Mouse (Mus musculus): ENCODE results near the gene Atf4. TPM values are rescaled to one million over a fixed set of nuclear protein-coding genes. Genes with fewer than 3 reads are reported as not detected.

The Atf4 gene
- total and polyA plus RNA-seq, 3 experiments = 51.4 to 146 (median 81.2) TPM

DNA sequence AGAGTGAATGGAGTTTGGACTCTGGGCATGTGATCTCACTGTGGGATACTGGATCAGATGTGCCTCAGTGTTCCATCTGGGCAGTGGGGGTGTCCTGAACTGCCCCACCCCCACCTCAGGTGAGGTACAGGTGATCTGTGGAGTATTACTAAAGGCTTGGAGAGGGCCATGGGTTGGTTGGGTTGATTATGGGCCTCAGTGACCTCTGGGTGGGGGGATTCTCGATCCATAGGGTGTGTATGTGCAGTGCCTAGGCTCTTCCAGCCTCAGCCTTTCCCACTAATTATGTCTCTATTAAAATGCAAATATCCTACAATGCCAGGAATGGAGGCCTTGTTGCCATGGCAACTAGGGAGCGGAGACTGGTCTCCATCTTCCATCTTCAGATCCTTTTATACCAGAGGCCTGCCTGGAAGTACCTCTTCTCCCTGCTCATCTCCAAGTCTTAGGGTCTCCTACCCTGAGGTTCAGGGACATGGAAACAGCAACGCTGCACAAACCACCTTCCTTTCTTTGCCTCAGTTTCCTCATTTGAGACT is 16.9 kb downstream of the Atf4 start:
- Histone ChIP-seq H3K27me3 (ENCODE audit: insufficient read depth, low read length) (peaks cover 4% of the 10 kb centered on the region), H3K4me1 (ENCODE audit: insufficient read depth, low read depth, low read length) (no peaks in the 10 kb centered on the region), H3K9me3 (replicated peaks) (peaks cover 14% of the 10 kb centered on the region), H3K36me3 (replicated peaks) (no peaks in the 10 kb centered on the region), H3K4me3 (ENCODE audit: low read depth, low read length) (no peak overlapping the region)
- DNase-seq (ENCODE audit: low spot score) (no peak), ATAC-seq (ENCODE audit: extremely low read depth, insufficient number of reproducible peaks, low FRiP score, poor library complexity, severe bottlenecking) (no peak)
- TF ChIP-seq CTCF (IDR thresholded peaks at IDR 0.05; ENCODE audit: low read depth, low read length) = no peak

DNA sequence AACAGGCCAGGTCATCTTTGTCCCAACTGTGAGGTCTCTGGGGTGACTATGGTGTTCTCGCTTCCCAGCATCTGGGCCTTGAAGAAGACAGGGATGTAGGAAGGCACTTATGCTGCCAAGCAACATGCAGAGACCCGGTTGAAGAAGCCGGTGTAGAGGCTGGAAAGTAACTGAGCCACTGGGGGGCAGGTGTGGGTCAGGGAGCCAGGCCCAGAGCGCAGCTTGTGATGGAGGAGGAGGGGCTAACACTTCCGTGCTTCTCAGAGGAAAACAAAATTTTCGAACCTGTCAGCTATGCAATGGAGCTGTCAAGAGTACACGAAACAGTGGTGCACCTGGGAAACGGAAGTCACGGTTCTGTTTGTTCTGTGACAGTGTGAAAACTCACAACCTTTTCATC is 22.1 kb downstream of the Atf4 start:
- H3K27me3 ChIP-seq (ENCODE audit: insufficient read depth, low read length) = peaks cover 11% of the 10 kb centered on the region
- H3K36me3 ChIP-seq (replicated peaks) = no peaks in the 10 kb centered on the region
- DNase-seq (ENCODE audit: low spot score) (no peak), ATAC-seq (ENCODE audit: extremely low read depth, insufficient number of reproducible peaks, low FRiP score, poor library complexity, severe bottlenecking) (no peak)
- no peaks in the 10 kb centered on the region for H3K4me1 ChIP-seq (ENCODE audit: insufficient read depth, low read depth, low read length)
- H3K4me3 ChIP-seq (ENCODE audit: low read depth, low read length) = no peak overlapping the region
- H3K9me3 ChIP-seq (replicated peaks) = no peaks in the 10 kb centered on the region
- TF ChIP-seq TAL1 (conservative IDR thresholded peaks at IDR 0.05; ENCODE audit: low read depth, low read length) (no peak), GATA2 (IDR thresholded peaks at IDR 0.05; ENCODE audit: borderline replicate concordance, low read depth, low read length) (no peak), POLR2AphosphoS5 (IDR thresholded peaks at IDR 0.05; ENCODE audit: insufficient replicate concordance, low read depth, low read length) (no peak), CTCF (IDR thresholded peaks at IDR 0.05; ENCODE audit: low read depth, low read length) (no peak), GATA1 (IDR thresholded peaks at IDR 0.05; ENCODE audit: borderline replicate concordance, low read length) (no peak)

DNA sequence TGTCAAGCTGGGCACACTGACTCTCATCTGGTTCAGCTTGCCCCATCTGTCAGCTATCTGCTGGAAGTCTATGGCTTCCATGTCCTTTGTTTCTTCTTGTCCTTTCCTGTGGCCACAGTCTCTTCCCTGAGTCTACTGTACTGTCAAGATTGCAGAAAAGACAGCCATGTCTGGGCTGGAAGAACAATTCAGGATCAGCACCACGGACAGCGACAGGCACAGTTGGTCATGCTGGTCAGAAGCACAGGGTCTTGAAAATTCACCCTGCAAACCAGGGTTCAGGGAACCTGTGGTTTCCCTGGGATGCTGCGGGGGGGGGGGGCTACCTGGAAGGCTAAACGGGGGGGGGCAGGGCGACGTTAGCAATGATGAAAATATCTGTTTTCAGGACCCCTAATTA is 22.6 kb downstream of the Atf4 start:
- no peak overlapping the region for H3K4me3 ChIP-seq (ENCODE audit: low read depth, low read length)
- no peaks in the 10 kb centered on the region for H3K9me3 ChIP-seq (replicated peaks)
- no peaks in the 10 kb centered on the region for H3K36me3 ChIP-seq (replicated peaks)
- peaks cover 14% of the 10 kb centered on the region; the same call in 1 of the 2 replicates for H3K27me3 ChIP-seq (ENCODE audit: insufficient read depth, low read length)
- no peaks in the 10 kb centered on the region for H3K4me1 ChIP-seq (ENCODE audit: insufficient read depth, low read depth, low read length)
- no peak for ATAC-seq (ENCODE audit: extremely low read depth, insufficient number of reproducible peaks, low FRiP score, poor library complexity, severe bottlenecking)
- TF ChIP-seq GATA2 (IDR thresholded peaks at IDR 0.05; ENCODE audit: borderline replicate concordance, low read depth, low read length) (no peak), TAL1 (conservative IDR thresholded peaks at IDR 0.05; ENCODE audit: low read depth, low read length) (no peak), POLR2AphosphoS5 (IDR thresholded peaks at IDR 0.05; ENCODE audit: insufficient replicate concordance, low read depth, low read length) (no peak), CTCF (IDR thresholded peaks at IDR 0.05; ENCODE audit: low read depth, low read length) (no peak), GATA1 (IDR thresholded peaks at IDR 0.05; ENCODE audit: borderline replicate concordance, low read length) (no peak)
- peak; percentile 47 for DNase-seq (ENCODE audit: low spot score)

DNA sequence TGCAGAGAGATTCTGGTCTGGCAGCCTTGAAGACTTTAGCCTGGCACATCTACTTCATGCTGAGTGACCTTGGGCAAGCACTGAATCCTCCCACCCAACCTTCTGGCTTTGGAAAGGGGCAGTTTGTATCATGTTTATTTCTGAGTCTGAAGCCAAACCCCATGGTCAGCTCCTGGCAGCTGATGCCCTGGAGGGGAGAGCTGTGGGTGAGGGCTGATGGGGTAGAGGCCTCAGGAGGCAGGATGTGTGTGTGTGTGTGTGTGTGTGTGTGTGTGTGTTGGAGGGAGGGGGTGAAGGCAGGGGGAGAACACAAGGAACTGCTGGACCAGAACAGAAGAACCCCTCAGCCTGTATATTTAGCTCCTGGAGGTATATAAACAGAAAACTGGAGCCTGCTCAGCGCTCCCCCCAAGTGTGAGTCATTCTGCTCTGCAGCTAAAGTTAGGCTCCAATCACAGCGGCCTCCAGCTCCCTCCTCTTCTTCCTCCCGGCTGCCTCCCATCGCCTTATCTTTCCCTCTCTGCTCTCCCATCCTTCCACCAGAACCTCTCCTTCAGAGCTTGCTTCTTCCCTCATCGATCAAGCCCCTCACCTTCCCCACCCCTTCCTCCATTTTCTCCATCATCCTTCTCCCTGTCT is 23.3 kb downstream of the Atf4 start:
- Histone ChIP-seq H3K4me3 (ENCODE audit: low read depth, low read length) (no peak overlapping the region), H3K4me1 (ENCODE audit: insufficient read depth, low read depth, low read length) (no peaks in the 10 kb centered on the region), H3K27me3 (ENCODE audit: insufficient read depth, low read length) (peaks cover 13% of the 10 kb centered on the region; the same call in 1 of the 2 replicates), H3K36me3 (replicated peaks) (no peaks in the 10 kb centered on the region), H3K9me3 (replicated peaks) (no peaks in the 10 kb centered on the region)
- TF ChIP-seq GATA2 (IDR thresholded peaks at IDR 0.05; ENCODE audit: borderline replicate concordance, low read depth, low read length) (no peak), GATA1 (IDR thresholded peaks at IDR 0.05; ENCODE audit: borderline replicate concordance, low read length) (no peak), CTCF (IDR thresholded peaks at IDR 0.05; ENCODE audit: low read depth, low read length) (no peak), TAL1 (conservative IDR thresholded peaks at IDR 0.05; ENCODE audit: low read depth, low read length) (no peak), POLR2AphosphoS5 (IDR thresholded peaks at IDR 0.05; ENCODE audit: insufficient replicate concordance, low read depth, low read length) (no peak)
- ATAC-seq (ENCODE audit: extremely low read depth, insufficient number of reproducible peaks, low FRiP score, poor library complexity, severe bottlenecking) (no peak), DNase-seq (ENCODE audit: low spot score) (no peak)

DNA sequence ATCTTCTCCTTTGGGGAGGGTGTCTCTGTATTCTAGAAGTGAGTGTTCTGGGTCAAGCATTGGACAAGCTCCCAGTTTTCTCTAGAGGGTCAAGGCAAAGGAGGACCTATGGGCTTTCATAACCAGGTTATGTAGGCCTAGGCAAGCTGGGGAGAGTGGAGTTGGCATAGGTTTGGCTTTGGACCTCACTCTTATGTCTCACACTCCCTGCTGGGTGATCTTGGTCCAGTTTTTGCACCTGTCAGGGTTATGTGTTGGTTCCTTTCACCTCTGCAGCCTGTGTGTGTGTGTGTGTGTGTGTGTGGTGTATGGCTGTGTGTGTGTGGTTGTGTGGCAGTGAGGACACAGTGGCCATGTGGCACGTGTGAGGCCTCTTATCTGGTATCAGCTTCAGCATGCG is 24.1 kb downstream of the Atf4 start:
- H3K9me3 ChIP-seq (replicated peaks) = no peaks in the 10 kb centered on the region
- H3K36me3 ChIP-seq (replicated peaks) = no peaks in the 10 kb centered on the region
- ATAC-seq (ENCODE audit: extremely low read depth, insufficient number of reproducible peaks, low FRiP score, poor library complexity, severe bottlenecking) = no peak
- H3K4me3 ChIP-seq (ENCODE audit: low read depth, low read length) = no peak overlapping the region
- DNase-seq (ENCODE audit: low spot score) = no peak
- H3K27me3 ChIP-seq (ENCODE audit: insufficient read depth, low read length) = peaks cover 10% of the 10 kb centered on the region; the same call in 1 of the 2 replicates
- TF ChIP-seq GATA1 (IDR thresholded peaks at IDR 0.05; ENCODE audit: borderline replicate concordance, low read length) (no peak), CTCF (IDR thresholded peaks at IDR 0.05; ENCODE audit: low read depth, low read length) (no peak), GATA2 (IDR thresholded peaks at IDR 0.05; ENCODE audit: borderline replicate concordance, low read depth, low read length) (no peak), TAL1 (conservative IDR thresholded peaks at IDR 0.05; ENCODE audit: low read depth, low read length) (no peak), POLR2AphosphoS5 (IDR thresholded peaks at IDR 0.05; ENCODE audit: insufficient replicate concordance, low read depth, low read length) (no peak)
- H3K4me1 ChIP-seq (ENCODE audit: insufficient read depth, low read depth, low read length) = no peaks in the 10 kb centered on the region

DNA sequence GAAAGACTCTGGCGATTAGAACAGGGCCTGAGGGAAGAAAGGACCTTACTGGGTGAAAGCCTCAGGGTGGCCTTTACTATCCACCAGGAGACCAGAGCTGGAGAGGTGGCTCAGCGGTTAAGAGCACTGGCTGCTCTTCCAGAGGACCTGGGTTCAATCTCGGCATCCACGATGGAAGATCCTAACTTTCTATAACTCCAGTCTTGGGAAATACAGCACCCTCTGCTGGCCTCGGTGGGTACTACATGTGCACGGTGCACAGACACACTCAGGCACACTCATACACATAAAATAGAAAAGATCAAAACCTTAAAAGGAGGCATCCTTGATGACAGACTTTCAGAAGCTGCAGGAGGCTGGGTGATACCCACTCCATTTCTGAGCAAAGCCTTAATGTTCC is 25.7 kb downstream of the Atf4 start:
- no peaks in the 10 kb centered on the region for H3K4me1 ChIP-seq (ENCODE audit: insufficient read depth, low read depth, low read length)
- no peak overlapping the region for H3K4me3 ChIP-seq (ENCODE audit: low read depth, low read length)
- H3K9me3 ChIP-seq (replicated peaks) = no peaks in the 10 kb centered on the region
- H3K36me3 ChIP-seq (replicated peaks) = no peaks in the 10 kb centered on the region
- no peak for TF ChIP-seq POLR2AphosphoS5 (IDR thresholded peaks at IDR 0.05; ENCODE audit: insufficient replicate concordance, low read depth, low read length)
- peak; percentile 80 for TF ChIP-seq CTCF (IDR thresholded peaks at IDR 0.05; ENCODE audit: low read depth, low read length)
- H3K27me3 ChIP-seq (ENCODE audit: insufficient read depth, low read length) = peaks cover 13% of the 10 kb centered on the region; the same call in 1 of the 2 replicates
- DNase-seq (ENCODE audit: low spot score) (no peak), ATAC-seq (ENCODE audit: extremely low read depth, insufficient number of reproducible peaks, low FRiP score, poor library complexity, severe bottlenecking) (no peak)

Measured in G1E (cell line).